Mouse (Mus musculus) hindbrain, embryonic 11.5 days (tissue): ENCODE results near the gene Galntl6. TPM values are rescaled to one million over a fixed set of nuclear protein-coding genes. Genes with fewer than 3 reads are reported as not detected.

Experiments used
- ATAC-seq: fragments of 200-750 bp; cut with Nextera tagmentation; 2 replicates; pipeline ENCODE4 v1.8.0; 2017; ENCODE audit warnings: mild to moderate bottlenecking, moderate TSS enrichment, moderate library complexity; ENCODE audit not compliant: low FRiP score
- DNase-seq: peaks from one replicate; pipeline ENCODE4 v3.0.0-alpha.2; 2015; ENCODE audit warnings: low spot score
- H3K27ac ChIP-seq: fragments of 300-500 bp; sonication (generic); 2 replicates; pipeline ENCODE4 v1.5.1; 2014; ENCODE audit warnings: mild to moderate bottlenecking, low read depth, low read length
- H3K27me3 ChIP-seq: fragments of 300-500 bp; sonication (generic); 2 replicates; pipeline ENCODE4 v1.6.1; 2014; ENCODE audit warnings: mild to moderate bottlenecking, low read length, moderate library complexity, mixed read lengths; ENCODE audit not compliant: control insufficient read depth, insufficient read depth
- H3K36me3 ChIP-seq: fragments of 300-500 bp; sonication (generic); 2 replicates; pipeline ENCODE4 v1.6.1; 2014; ENCODE audit warnings: mild to moderate bottlenecking, low read length, moderate library complexity, mixed read lengths; ENCODE audit not compliant: control insufficient read depth, insufficient read depth
- H3K4me1 ChIP-seq: fragments of 300-500 bp; sonication (generic); replicated peaks from 2 replicates; pipeline ENCODE4 v1.6.1; 2014; ENCODE audit warnings: low read length, mixed read lengths; ENCODE audit not compliant: control insufficient read depth, insufficient read depth
- H3K4me2 ChIP-seq: fragments of 300-500 bp; sonication (generic); replicated peaks from 2 replicates; pipeline ENCODE4 v1.6.1; 2014; ENCODE audit warnings: mild to moderate bottlenecking, low read depth, low read length
- H3K4me3 ChIP-seq: fragments of 300-500 bp; sonication (generic); 2 replicates; pipeline ENCODE4 v1.5.1; 2014; ENCODE audit warnings: low read depth, low read length
- H3K9ac ChIP-seq: fragments of 300-500 bp; sonication (generic); 2 replicates; pipeline ENCODE4 v1.6.1; 2014; ENCODE audit warnings: low read depth, low read length
- H3K9me3 ChIP-seq: fragments of 300-500 bp; sonication (generic); 2 replicates; pipeline ENCODE4 v1.6.1; 2016; ENCODE audit warnings: low read length; ENCODE audit not compliant: control insufficient read depth
- WGBS: fragments of 180-500 bp; shearing (Covaris S2); extraction: QIAGEN DNeasy Blood & Tissue Kit; methylation state at CpG from one replicate; pipeline ENCODE4 v1.1.7; 2014; 5-methylcytosine and 5-hydroxymethylcytosine counted together
- polyA plus RNA-seq: library from polyadenylated mRNA; unstranded; fragments of >200 nt; fragmentation: Nextera tagmentation; extraction: Ambion mirVana; gene quantifications from 2 replicates; pipeline ENCODE4 v1.2.1, GENCODE M21; 2014

The Galntl6 gene
- polyA plus RNA-seq, 1 experiment from 2014 or later, result 0.66 TPM

- Histone ChIP-seq H3K4me2 (no peak overlapping the region), H3K27me3 (no peaks in the 10 kb centered on the region), H3K27ac (no peak overlapping the region), H3K4me1 (no peaks in the 10 kb centered on the region), H3K4me3 (no peak overlapping the region), H3K36me3 (no peaks in the 10 kb centered on the region), H3K9ac (no peak overlapping the region), H3K9me3 (no peaks in the 10 kb centered on the region)
- DNase-seq (no peak), ATAC-seq (no peak)
- WGBS, result 67% methylated on average over 7 of the region's 7 CpGs
Observed at GRCm38 (mm10) chr8:57823151-57823550, 1089.3 kb downstream of the Galntl6 start.

- WGBS, result 63% methylated on average over 7 of the region's 7 CpGs
Observed at GRCm38 (mm10) chr8:57816034-57816433, 1096.4 kb downstream of the Galntl6 start.

GRCm38 (mm10) chr8:57807060-57807459 lies 1105.4 kb downstream of the Galntl6 start:
- no peak for DNase-seq
- no peak overlapping the region for H3K4me3 ChIP-seq
- H3K9me3 ChIP-seq, result no peaks in the 10 kb centered on the region
- no peaks in the 10 kb centered on the region for H3K27me3 ChIP-seq
- H3K36me3 ChIP-seq, result no peaks in the 10 kb centered on the region
- H3K27ac ChIP-seq, result no peak overlapping the region
- H3K4me1 ChIP-seq, result no peaks in the 10 kb centered on the region
- H3K9ac ChIP-seq, result no peak overlapping the region
- 77% methylated on average over 4 of the region's 4 CpGs for WGBS
- ATAC-seq, result no peak
- no peak overlapping the region for H3K4me2 ChIP-seq

More at GRCm38 (mm10) chr8:57816034-57816433, 1096.4 kb downstream of the Galntl6 start:
- DNase-seq (no peak), ATAC-seq (no peak)
- H3K4me3 ChIP-seq, result no peak overlapping the region
- no peaks in the 10 kb centered on the region for H3K4me1 ChIP-seq
- H3K9ac ChIP-seq, result no peak overlapping the region
- no peaks in the 10 kb centered on the region for H3K27me3 ChIP-seq
- H3K27ac ChIP-seq, result no peak overlapping the region
- H3K36me3 ChIP-seq, result no peaks in the 10 kb centered on the region
- H3K9me3 ChIP-seq, result no peaks in the 10 kb centered on the region
- no peak overlapping the region for H3K4me2 ChIP-seq

- H3K27me3 ChIP-seq, result no peaks in the 10 kb centered on the region
- no peak overlapping the region for H3K27ac ChIP-seq
- H3K9me3 ChIP-seq, result no peaks in the 10 kb centered on the region
- H3K4me3 ChIP-seq, result no peak overlapping the region
- ATAC-seq, result no peak
- H3K36me3 ChIP-seq, result no peaks in the 10 kb centered on the region
- H3K4me1 ChIP-seq, result no peaks in the 10 kb centered on the region
- H3K9ac ChIP-seq, result no peak overlapping the region
- no peak for DNase-seq
- 86% methylated on average over 4 of the region's 4 CpGs for WGBS
- no peak overlapping the region for H3K4me2 ChIP-seq
Observed at GRCm38 (mm10) chr8:57805094-57805493, 1107.3 kb downstream of the Galntl6 start.

- H3K27me3 ChIP-seq, result no peaks in the 10 kb centered on the region
- no peak overlapping the region for H3K4me2 ChIP-seq
- H3K36me3 ChIP-seq, result no peaks in the 10 kb centered on the region
- ATAC-seq, result no peak
- no peak overlapping the region for H3K4me3 ChIP-seq
- no peak for DNase-seq
- H3K9me3 ChIP-seq, result no peaks in the 10 kb centered on the region
- H3K9ac ChIP-seq, result no peak overlapping the region
- no peaks in the 10 kb centered on the region for H3K4me1 ChIP-seq
- no peak overlapping the region for H3K27ac ChIP-seq
- 89% methylated on average over 8 of the region's 8 CpGs for WGBS
Observed at GRCm38 (mm10) chr8:57803821-57804220, 1108.6 kb downstream of the Galntl6 start.

- H3K4me2 ChIP-seq, result no peak overlapping the region
- H3K4me3 ChIP-seq, result no peak overlapping the region
- no peak overlapping the region for H3K9ac ChIP-seq
- WGBS, result 84% methylated on average over 4 of the region's 4 CpGs
- H3K9me3 ChIP-seq, result no peaks in the 10 kb centered on the region
- H3K27me3 ChIP-seq, result no peaks in the 10 kb centered on the region
- DNase-seq (no peak), ATAC-seq (no peak)
- no peak overlapping the region for H3K27ac ChIP-seq
- H3K4me1 ChIP-seq, result no peaks in the 10 kb centered on the region
- no peaks in the 10 kb centered on the region for H3K36me3 ChIP-seq
Observed at GRCm38 (mm10) chr8:57801197-57801596, 1111.2 kb downstream of the Galntl6 start.

- Histone ChIP-seq H3K4me1 (no peaks in the 10 kb centered on the region), H3K4me2 (peak overlapping the region; percentile 34), H3K36me3 (no peaks in the 10 kb centered on the region), H3K27me3 (no peaks in the 10 kb centered on the region), H3K9ac (no peak overlapping the region), H3K4me3 (no peak overlapping the region), H3K9me3 (no peaks in the 10 kb centered on the region), H3K27ac (no peak overlapping the region)
- DNase-seq (peak; percentile 92), ATAC-seq (peak; percentile 85)
- WGBS, result 22% methylated on average over 4 of the region's 4 CpGs
Observed at GRCm38 (mm10) chr8:57800327-57800726, 1112.1 kb downstream of the Galntl6 start.

GRCm38 (mm10) chr8:57799797-57800204 lies 1112.6 kb downstream of the Galntl6 start:
- 5% methylated on average over 12 of the region's 12 CpGs for WGBS
- H3K36me3 ChIP-seq, result no peaks in the 10 kb centered on the region
- H3K9me3 ChIP-seq, result no peaks in the 10 kb centered on the region
- H3K4me2 ChIP-seq, result peak overlapping the region; percentile 34
- 0 out of 2 replicates have a peak overlapping the region, but pooled peaks have one; percentile 39 for H3K27ac ChIP-seq
- H3K4me1 ChIP-seq, result no peaks in the 10 kb centered on the region
- peak; percentile 67 for DNase-seq
- H3K27me3 ChIP-seq, result no peaks in the 10 kb centered on the region
- H3K9ac ChIP-seq, result peak overlapping the region; percentile 46
- peak; percentile 86 for ATAC-seq
- peak overlapping the region; percentile 10; the same call in 1 of the 2 replicates for H3K4me3 ChIP-seq

- peak; percentile 51 for DNase-seq
- Histone ChIP-seq H3K4me3 (no peak overlapping the region), H3K27me3 (no peaks in the 10 kb centered on the region), H3K4me1 (no peaks in the 10 kb centered on the region), H3K36me3 (no peaks in the 10 kb centered on the region), H3K9me3 (no peaks in the 10 kb centered on the region), H3K9ac (no peak overlapping the region), H3K27ac (no peak overlapping the region), H3K4me2 (no peak overlapping the region)
- 29% methylated on average over 4 of the region's 4 CpGs for WGBS
- ATAC-seq, result peak; percentile 52
Observed at GRCm38 (mm10) chr8:57793455-57793854, 1119.0 kb downstream of the Galntl6 start.
